Comparison of ENCODE assay signal across 14 mouse cellular contexts in the genomic region with DNA sequence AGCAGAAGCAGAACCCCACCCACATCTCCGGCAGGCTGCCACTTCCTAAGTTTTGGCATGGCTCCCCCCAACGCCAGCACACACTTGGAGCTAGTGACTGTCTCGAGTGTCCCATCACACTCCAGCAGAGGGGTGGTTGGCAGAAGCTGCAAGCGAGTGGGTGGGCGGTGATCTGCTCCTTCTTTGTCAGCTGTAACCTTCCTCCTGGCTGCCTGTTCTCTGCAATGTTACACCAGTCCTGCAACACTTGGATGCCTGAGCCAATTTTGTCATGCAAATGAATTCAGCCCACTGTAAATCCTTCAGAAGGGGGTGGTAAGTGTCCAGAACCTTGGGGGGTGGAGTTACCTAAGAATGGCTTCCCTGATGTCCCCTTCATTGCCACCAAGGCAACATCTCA.
DNase-seq lines count a peak whose midpoint lies in the region; ATAC-seq and TF ChIP-seq lines count a peak whose summit lies in the region.
"Had no signal": no experiment of that assay in that cellular context is flagged by ENCODE, and none has a peak within 500 bp of the region (broad histone marks: within the 10 kb centered on the region; RNA-seq: fewer than 3 reads in every experiment).

No protein-coding gene starts in this region.

- H3K4me1 ChIP-seq in midbrain, embryonic 14.5 days (ENCODE audit: control insufficient read depth, insufficient read depth, low read length) = peaks cover 31% of the 10 kb centered on the region
- H3K4me1 ChIP-seq in midbrain, embryonic 11.5 days (ENCODE audit: control insufficient read depth, insufficient read depth, low read length) = peaks cover 9% of the 10 kb centered on the region
- H3K4me1 ChIP-seq in forebrain, postnatal 0 days (ENCODE audit: insufficient read depth) = no peaks in the 10 kb centered on the region; the same call in 1 of the 2 replicates
- H3K4me1 ChIP-seq in liver, embryonic 11.5 days (replicated peaks; ENCODE audit: control insufficient read depth, insufficient read depth, low read length) = peaks cover 28% of the 10 kb centered on the region

- no peaks in the 10 kb centered on the region for H3K27me3 ChIP-seq in midbrain, embryonic 14.5 days (ENCODE audit: control insufficient read depth, insufficient read depth, low read length)
- peaks cover 23% of the 10 kb centered on the region; the same call in 1 of the 2 replicates for H3K27me3 ChIP-seq in midbrain, embryonic 11.5 days (ENCODE audit: control insufficient read depth, insufficient read depth, low read length)
- H3K27me3 ChIP-seq in forebrain, postnatal 0 days (ENCODE audit: insufficient read depth, low read length) = 0 out of 2 replicates have a peak, but pooled peaks cover 3% of the 10 kb centered on the region
- no peaks in the 10 kb centered on the region; the same call in 1 of the 2 replicates for H3K27me3 ChIP-seq in liver, embryonic 11.5 days (replicated peaks; ENCODE audit: control insufficient read depth, insufficient read depth, low read length)

- WGBS in midbrain, embryonic 14.5 days = 32% methylated on average over 5 of the region's 5 CpGs
- WGBS in midbrain, embryonic 11.5 days = 52% methylated on average over 5 of the region's 5 CpGs
- 35% methylated on average over 5 of the region's 5 CpGs for WGBS in forebrain, postnatal 0 days
- WGBS in liver, embryonic 11.5 days = 49% methylated on average over 5 of the region's 5 CpGs

- TF ChIP-seq CTCF in left cerebral cortex, adult 2 months (IDR thresholded peaks at IDR 0.05) = no peak; the same call in 1 of the 2 replicates
- no peak for TF ChIP-seq CTCF in forebrain, postnatal 0 days (IDR thresholded peaks at IDR 0.05; ENCODE audit: low read depth)

- intact Hi-C loops in left cerebral cortex, adult 2 months (cut with DNase I) = loop anchor here (2.0 kb wide), 1 partner anchor 63 kb away; no protein-coding TSS in a partner anchor

- H3K4me2 ChIP-seq in midbrain, embryonic 14.5 days (ENCODE audit: low read length) = no peak overlapping the region
- no peak overlapping the region for H3K4me2 ChIP-seq in midbrain, embryonic 11.5 days
- no peak overlapping the region for H3K4me2 ChIP-seq in forebrain, postnatal 0 days (ENCODE audit: low read depth)
- H3K4me2 ChIP-seq in liver, embryonic 11.5 days = no peak overlapping the region
- H3K4me2 ChIP-seq: liver, embryonic 15.5 days had no signal

- H3K4me3 ChIP-seq in midbrain, embryonic 14.5 days (replicated peaks; ENCODE audit: low read depth, low read length) = no peak overlapping the region
- no peak overlapping the region for H3K4me3 ChIP-seq in midbrain, embryonic 11.5 days (ENCODE audit: low read depth, low read length)
- no peak overlapping the region for H3K4me3 ChIP-seq in left cerebral cortex, adult 2 months
- no peak overlapping the region for H3K4me3 ChIP-seq in forebrain, postnatal 0 days (ENCODE audit: low read depth, low read length)
- no peak overlapping the region for H3K4me3 ChIP-seq in liver, embryonic 11.5 days (ENCODE audit: low read depth, low read length)
- H3K4me3 ChIP-seq: embryonic facial prominence, embryonic 10.5 days; liver, embryonic 15.5 days had no signal

- no peaks in the 10 kb centered on the region for H3K9me3 ChIP-seq in midbrain, embryonic 14.5 days (ENCODE audit: control insufficient read depth, low read length)
- H3K9me3 ChIP-seq in midbrain, embryonic 11.5 days (ENCODE audit: control insufficient read depth, low read length) = no peaks in the 10 kb centered on the region
- no peaks in the 10 kb centered on the region for H3K9me3 ChIP-seq in forebrain, postnatal 0 days (ENCODE audit: low read length)
- H3K9me3 ChIP-seq in liver, embryonic 11.5 days (ENCODE audit: control insufficient read depth, low read length) = no peaks in the 10 kb centered on the region
- H3K9me3 ChIP-seq: embryonic facial prominence, embryonic 10.5 days; liver, embryonic 15.5 days had no signal

- peak; percentile 34 for DNase-seq in midbrain, embryonic 14.5 days
- DNase-seq in midbrain, embryonic 11.5 days (ENCODE audit: low spot score, missing footprints) = no peak
- DNase-seq in frontal cortex, postnatal 14 days (ENCODE audit: low spot score in 2 of 2) = peak; percentile 58 to 72
- peak; percentile 54 to 79 for DNase-seq in left cerebral cortex, adult 2 months (ENCODE audit: extremely low spot score in 1 of 2, low spot score in 2 of 2)
- peak; percentile 85 to 90 for DNase-seq in right cerebral cortex, postnatal 36 days (ENCODE audit: low spot score in 2 of 2)
- no peak for DNase-seq in forebrain, postnatal 0 days
- DNase-seq in liver, embryonic 11.5 days (ENCODE audit: low spot score) = no peak
- DNase-seq in kidney, adult 18-20 months = no peak
- DNase-seq: adrenal gland, postnatal 25 days; cerebellum, adult 11 months; gastrocnemius, postnatal 25 days had no signal

- no peak overlapping the region for H3K27ac ChIP-seq in midbrain, embryonic 14.5 days (replicated peaks; ENCODE audit: low read depth, low read length)
- no peak overlapping the region for H3K27ac ChIP-seq in midbrain, embryonic 11.5 days (ENCODE audit: low read depth, low read length)
- no peak overlapping the region for H3K27ac ChIP-seq in left cerebral cortex, adult 2 months
- H3K27ac ChIP-seq in forebrain, postnatal 0 days (ENCODE audit: low read depth, low read length) = no peak overlapping the region
- H3K27ac ChIP-seq in liver, embryonic 11.5 days (ENCODE audit: low read depth, low read length) = no peak overlapping the region
- H3K27ac ChIP-seq: embryonic facial prominence, embryonic 10.5 days; liver, embryonic 15.5 days had no signal

- H3K9ac ChIP-seq in midbrain, embryonic 14.5 days (replicated peaks; ENCODE audit: low read length) = no peak overlapping the region
- no peak overlapping the region for H3K9ac ChIP-seq in midbrain, embryonic 11.5 days (ENCODE audit: low read length)
- no peak overlapping the region for H3K9ac ChIP-seq in forebrain, postnatal 0 days
- no peak overlapping the region for H3K9ac ChIP-seq in liver, embryonic 11.5 days (ENCODE audit: low read depth, low read length)
- H3K9ac ChIP-seq: liver, embryonic 15.5 days had no signal

- no peak for ATAC-seq in midbrain, embryonic 14.5 days (ENCODE audit: low FRiP score, low TSS enrichment)
- ATAC-seq in midbrain, embryonic 11.5 days (ENCODE audit: low FRiP score) = no peak
- ATAC-seq in forebrain, postnatal 0 days = no peak
- ATAC-seq in liver, embryonic 11.5 days (replicated peaks; ENCODE audit: low FRiP score) = no peak
- ATAC-seq: inflammation-experienced regulatory T-cells, adult 6 months had no signal

- no peaks in the 10 kb centered on the region for H3K36me3 ChIP-seq in midbrain, embryonic 14.5 days (ENCODE audit: control insufficient read depth, insufficient read depth, low read length)
- no peaks in the 10 kb centered on the region for H3K36me3 ChIP-seq in midbrain, embryonic 11.5 days (ENCODE audit: control insufficient read depth, insufficient read depth, low read length)
- H3K36me3 ChIP-seq in forebrain, postnatal 0 days (ENCODE audit: insufficient read depth) = no peaks in the 10 kb centered on the region
- H3K36me3 ChIP-seq in liver, embryonic 11.5 days (ENCODE audit: control insufficient read depth, insufficient read depth, low read length) = no peaks in the 10 kb centered on the region
- H3K36me3 ChIP-seq: embryonic facial prominence, embryonic 10.5 days; liver, embryonic 15.5 days had no signal

Comparison
In these comparisons a context has a peak if more than half of its experiments do, and no peak if none do; other contexts are left out.
1. DNase-seq: peak in midbrain, embryonic 14.5 days (single experiment), frontal cortex, postnatal 14 days (2 of 2), left cerebral cortex, adult 2 months (2 of 2) and right cerebral cortex, postnatal 36 days (2 of 2); none in midbrain, embryonic 11.5 days (single experiment), forebrain, postnatal 0 days (single experiment), liver, embryonic 11.5 days (single experiment) and kidney, adult 18-20 months (single experiment).